Mouse (Mus musculus) limb, embryonic 14.5 days (tissue): ENCODE data around the gene Tgif1. TPM values are rescaled to one million over a fixed set of nuclear protein-coding genes. Genes with fewer than 3 reads are reported as not detected.
"Not testable (repeated sequence)": the region's sequence is repeated elsewhere in the genome, so short reads cannot be mapped to it uniquely, and the experiment has no call there.

ENCODE experiments used
- ATAC-seq: fragments of 200-750 bp; cut with Nextera tagmentation; 2 replicates; pipeline ENCODE4 v1.8.0; 2017; ENCODE audit warnings: low read depth, moderate number of reproducible peaks, moderate TSS enrichment; ENCODE audit not compliant: low FRiP score
- DNase-seq: peaks from one replicate; pipeline ENCODE4 v3.0.0-alpha.2; 2015; ENCODE audit warnings: low spot score
- H3K27ac ChIP-seq: fragments of 300-500 bp; sonication (generic); replicated peaks from 2 replicates; pipeline ENCODE4 v1.5.1; 2014; ENCODE audit warnings: low read depth, mild to moderate bottlenecking, low read length, moderate library complexity, mixed read lengths
- H3K27me3 ChIP-seq: fragments of 300-500 bp; sonication (generic); 2 replicates; pipeline ENCODE4 v1.6.1; 2014; ENCODE audit warnings: low read length, mixed read lengths; ENCODE audit not compliant: control insufficient read depth, insufficient read depth
- H3K36me3 ChIP-seq: fragments of 300-500 bp; sonication (generic); 2 replicates; pipeline ENCODE4 v1.6.1; 2014; ENCODE audit warnings: mild to moderate bottlenecking, low read length, moderate library complexity, mixed read lengths; ENCODE audit not compliant: control insufficient read depth, insufficient read depth
- H3K4me1 ChIP-seq: fragments of 300-500 bp; sonication (generic); 2 replicates; pipeline ENCODE4 v1.6.1; 2014; ENCODE audit warnings: antibody characterized with exemption, low read length, mixed read lengths; ENCODE audit not compliant: control insufficient read depth, insufficient read depth
- H3K4me2 ChIP-seq: fragments of 300-500 bp; sonication (generic); replicated peaks from 2 replicates; pipeline ENCODE4 v1.6.1; 2014; ENCODE audit warnings: low read depth, mild to moderate bottlenecking, low read length, moderate library complexity; ENCODE audit not compliant: severe bottlenecking
- H3K4me3 ChIP-seq: fragments of 300-500 bp; sonication (generic); replicated peaks from 2 replicates; pipeline ENCODE4 v1.5.1; 2014; ENCODE audit warnings: low read length
- H3K9ac ChIP-seq: fragments of 300-500 bp; sonication (generic); 2 replicates; pipeline ENCODE4 v1.6.1; 2014; ENCODE audit warnings: mild to moderate bottlenecking, low read depth, low read length, moderate library complexity; ENCODE audit not compliant: severe bottlenecking
- H3K9me3 ChIP-seq: fragments of 300-500 bp; sonication (generic); 2 replicates; pipeline ENCODE4 v1.6.1; 2016; ENCODE audit warnings: low read length; ENCODE audit not compliant: control insufficient read depth
- POLR2A ChIP-seq: fragments of 200-500 bp; IDR thresholded peaks from 2 replicates; pipeline ENCODE4 v1.8.0; 2012; ENCODE audit warnings: inconsistent platforms, mild to moderate bottlenecking, moderate library complexity, borderline replicate concordance; ENCODE audit not compliant: insufficient read depth, insufficient read length; ENCODE audit errors: extremely low read depth
- WGBS: fragments of 180-500 bp; shearing (Covaris S2); extraction: QIAGEN DNeasy Blood & Tissue Kit; methylation state at CpG from one replicate; pipeline ENCODE4 v1.1.7; 2014; 5-methylcytosine and 5-hydroxymethylcytosine counted together
- polyA plus RNA-seq, 2 experiments: library from polyadenylated mRNA; depleted of rRNA in 1 of 2; stranded (reverse) in 1 of 2; unstranded in 1 of 2; fragments of >200 nt; fragmentation: Nextera tagmentation in 1 of 2; extraction: Ambion mirVana in 1 of 2; gene quantifications; 2 replicates each; pipeline versions ENCODE4 v1.2.1 to v1.2.3; 2012 to 2014

Gene Tgif1
- polyA plus RNA-seq, 2 experiments, result 52.7 to 64.8 TPM

DNA sequence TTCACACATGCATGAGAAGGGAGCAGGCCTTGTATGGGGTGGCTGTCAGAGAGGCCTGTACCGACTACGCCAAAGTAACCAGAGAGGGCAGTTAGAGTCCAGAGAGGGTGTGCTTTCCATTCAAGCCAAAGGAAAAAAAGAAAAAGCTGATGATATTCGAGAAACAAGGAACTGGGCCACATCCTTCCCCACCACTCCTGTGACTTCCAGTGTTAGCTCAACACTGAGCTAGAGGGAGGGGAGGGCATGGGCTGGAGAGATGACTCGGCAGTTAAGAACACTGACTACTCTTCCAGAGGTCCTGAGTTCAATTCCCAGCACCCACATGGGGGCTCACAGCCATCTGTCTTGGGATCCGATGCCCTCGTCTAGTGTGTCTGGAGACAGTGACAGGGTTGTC is 24.1 kb downstream of the Tgif1 start:
- Histone ChIP-seq H3K4me1 (peaks cover under 1% of the 10 kb centered on the region), H3K36me3 (no peaks in the 10 kb centered on the region), H3K9ac (no peak overlapping the region), H3K9me3 (no peaks in the 10 kb centered on the region), H3K27ac (no peak overlapping the region), H3K4me3 (no peak overlapping the region), H3K27me3 (no peaks in the 10 kb centered on the region), H3K4me2 (no peak overlapping the region)
- no peak for DNase-seq
- ATAC-seq, result no peak
- no peak for TF ChIP-seq POLR2A
- 83% methylated on average over 6 of the region's 6 CpGs for WGBS

DNA sequence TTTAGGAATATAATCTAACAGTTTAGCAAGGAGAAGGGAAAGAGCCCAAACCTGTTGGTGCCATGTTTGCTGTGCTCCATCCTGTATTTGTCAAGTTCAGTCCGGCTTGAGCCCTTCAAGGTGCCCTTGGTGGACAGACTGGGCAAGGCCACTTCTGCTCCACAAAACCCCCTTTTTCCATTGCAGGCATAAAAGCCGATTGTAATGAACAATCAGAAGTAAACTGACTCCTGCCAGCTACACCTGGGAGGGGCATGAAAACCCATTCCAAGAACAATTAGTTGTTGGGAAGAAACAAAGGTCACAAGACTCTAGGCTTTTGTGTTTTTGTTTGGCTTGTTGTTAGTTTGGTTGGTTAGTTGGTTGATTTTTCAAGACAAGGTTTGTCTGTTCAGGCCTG is 24.8 kb downstream of the Tgif1 start:
- Histone ChIP-seq H3K36me3 (no peaks in the 10 kb centered on the region), H3K4me1 (no peaks in the 10 kb centered on the region), H3K4me3 (no peak overlapping the region), H3K4me2 (no peak overlapping the region), H3K9ac (no peak overlapping the region), H3K9me3 (no peaks in the 10 kb centered on the region), H3K27me3 (no peaks in the 10 kb centered on the region), H3K27ac (no peak overlapping the region)
- DNase-seq (no peak), ATAC-seq (no peak)
- WGBS, result 81% methylated on average over 2 of the region's 2 CpGs
- no peak for TF ChIP-seq POLR2A

DNA sequence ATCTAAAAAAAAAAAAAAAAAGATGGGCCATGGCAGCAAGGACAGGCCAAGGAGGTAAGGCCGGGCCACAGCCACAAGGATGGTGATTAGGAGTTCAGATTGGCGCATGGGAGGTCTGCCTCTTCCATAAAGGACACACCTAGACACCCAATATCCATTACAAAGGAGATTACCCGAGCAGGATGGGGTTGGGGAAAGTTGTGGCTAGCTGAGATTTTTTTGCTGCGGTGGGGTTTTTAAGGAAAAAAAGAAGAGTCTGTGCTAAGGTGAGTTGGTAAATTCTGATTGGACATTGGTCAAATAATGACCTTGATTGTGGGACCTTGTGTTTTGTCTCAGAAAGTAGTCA is 25.2 kb downstream of the Tgif1 start:
- DNase-seq (no peak), ATAC-seq (no peak)
- no peaks in the 10 kb centered on the region for H3K27me3 ChIP-seq
- no peaks in the 10 kb centered on the region for H3K4me1 ChIP-seq
- no peaks in the 10 kb centered on the region for H3K36me3 ChIP-seq
- no peak overlapping the region for H3K9ac ChIP-seq
- 82% methylated on average over 4 of the region's 4 CpGs for WGBS
- no peak overlapping the region for H3K4me2 ChIP-seq
- TF ChIP-seq POLR2A, result no peak
- no peak overlapping the region for H3K4me3 ChIP-seq
- H3K27ac ChIP-seq, result no peak overlapping the region
- H3K9me3 ChIP-seq, result no peaks in the 10 kb centered on the region

DNA sequence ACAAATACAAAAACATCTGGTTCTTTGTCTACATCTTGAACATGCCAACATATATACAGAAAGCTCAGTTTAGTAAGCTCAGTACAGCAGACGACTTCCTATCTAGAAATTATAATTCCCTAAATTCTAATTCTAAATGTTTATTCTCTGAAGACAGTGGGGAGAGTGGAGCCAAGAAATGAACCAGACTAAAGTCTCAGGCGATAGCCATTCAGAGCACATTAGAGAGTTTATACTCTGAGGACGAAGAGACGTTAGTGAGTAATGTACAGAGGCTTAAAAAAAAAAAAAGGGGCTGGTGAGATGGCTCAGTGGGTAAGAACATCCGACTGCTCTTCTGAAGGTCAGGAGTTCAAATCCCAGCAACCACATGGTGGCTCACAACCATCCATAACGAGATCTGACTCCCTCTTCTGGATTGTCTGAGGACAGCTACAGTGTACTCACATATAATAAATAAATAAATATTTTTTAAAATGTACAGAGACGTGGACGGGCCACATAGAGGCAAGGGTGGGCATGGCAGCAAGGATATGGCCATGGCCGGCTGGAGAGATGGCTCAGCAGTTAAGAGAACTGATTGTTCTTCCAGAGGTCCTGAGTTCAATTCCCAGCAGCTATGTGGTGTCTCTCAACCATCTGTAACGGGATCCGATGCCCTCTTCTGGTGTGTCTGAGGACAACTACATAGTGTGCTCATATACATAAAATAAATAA is 25.7 kb downstream of the Tgif1 start:
- WGBS, result 82% methylated on average over 11 of the region's 11 CpGs
- not testable (repeated sequence) for H3K4me1 ChIP-seq, H3K4me3 ChIP-seq, H3K27me3 ChIP-seq, H3K36me3 ChIP-seq, ATAC-seq, H3K9me3 ChIP-seq, H3K4me2 ChIP-seq, DNase-seq, H3K9ac ChIP-seq, H3K27ac ChIP-seq

DNA sequence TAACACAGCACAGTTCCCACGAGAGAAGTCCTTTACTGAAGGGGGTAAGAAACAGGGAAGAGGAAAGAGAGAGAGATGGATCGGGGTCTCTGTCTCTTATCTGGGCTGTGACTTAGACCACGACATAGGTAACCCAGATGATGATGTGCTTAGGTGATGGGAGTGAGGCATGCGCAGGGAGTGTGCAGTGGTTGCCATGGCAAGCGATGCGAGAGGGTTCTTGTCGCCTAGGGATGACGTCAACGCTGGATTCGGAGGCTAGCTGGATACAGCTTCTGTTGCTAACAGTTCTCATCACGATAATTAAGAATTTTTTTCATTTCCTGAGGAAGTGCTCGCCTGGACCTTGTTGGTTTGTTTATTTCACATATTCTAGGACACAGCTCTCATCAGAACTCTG is 27.1 kb downstream of the Tgif1 start:
- H3K4me2 ChIP-seq, result no peak overlapping the region
- TF ChIP-seq POLR2A, result no peak
- H3K4me1 ChIP-seq, result no peaks in the 10 kb centered on the region
- WGBS, result 79% methylated on average over 12 of the region's 12 CpGs
- H3K9ac ChIP-seq, result no peak overlapping the region
- H3K27ac ChIP-seq, result no peak overlapping the region
- H3K4me3 ChIP-seq, result no peak overlapping the region
- no peaks in the 10 kb centered on the region for H3K9me3 ChIP-seq
- no peaks in the 10 kb centered on the region for H3K27me3 ChIP-seq
- H3K36me3 ChIP-seq, result no peaks in the 10 kb centered on the region
- DNase-seq, result no peak
- no peak for ATAC-seq

DNA sequence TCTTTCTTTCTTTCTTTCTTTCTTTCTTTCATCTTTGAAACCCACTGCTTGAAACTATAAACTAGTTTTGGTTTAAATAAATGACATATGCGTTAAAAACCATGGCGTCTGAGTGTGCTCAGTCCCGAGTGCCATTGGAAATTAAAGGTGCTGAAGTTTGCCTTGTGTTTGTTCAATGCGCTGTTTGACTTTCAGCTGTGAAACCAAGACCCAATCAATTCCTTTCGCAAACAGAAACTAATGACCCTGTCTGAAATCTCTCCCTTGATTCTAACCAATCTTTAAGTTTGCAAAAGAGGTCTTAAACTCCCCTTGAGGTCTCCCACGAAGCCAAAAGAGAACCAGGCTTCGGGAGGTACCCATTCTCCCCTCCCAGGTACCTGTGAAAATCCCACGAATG is 30.3 kb downstream of the Tgif1 start:
- 81% methylated on average over 8 of the region's 8 CpGs for WGBS
- DNase-seq, result no peak
- TF ChIP-seq POLR2A, result no peak
- H3K9me3 ChIP-seq, result no peaks in the 10 kb centered on the region
- H3K9ac ChIP-seq, result no peak overlapping the region
- ATAC-seq, result no peak
- no peaks in the 10 kb centered on the region for H3K36me3 ChIP-seq
- peaks cover 13% of the 10 kb centered on the region for H3K27me3 ChIP-seq
- no peaks in the 10 kb centered on the region for H3K4me1 ChIP-seq
- no peak overlapping the region for H3K4me2 ChIP-seq
- no peak overlapping the region for H3K4me3 ChIP-seq
- no peak overlapping the region for H3K27ac ChIP-seq
